Comparison of ENCODE assay signal across 12 mouse cellular contexts in genomic region chr3:121418251-121418601, GRCm38 (mm10). TPM values are rescaled to one million over a fixed set of nuclear protein-coding genes. Genes with fewer than 3 reads are reported as not detected.
DNase-seq lines count a peak whose midpoint lies in the region; ATAC-seq and TF ChIP-seq lines count a peak whose summit lies in the region.
"Had no signal": no experiment of that assay in that cellular context is flagged by ENCODE, and none has a peak within 500 bp of the region (broad histone marks: within the 10 kb centered on the region; RNA-seq: fewer than 3 reads in every experiment).

No protein-coding gene starts in this region.

- H3K9me3 ChIP-seq in forebrain, embryonic 11.5 days (ENCODE audit: control insufficient read depth, low read length): no peaks in the 10 kb centered on the region
- no peaks in the 10 kb centered on the region for H3K9me3 ChIP-seq in forebrain, postnatal 0 days (ENCODE audit: low read length)
- no peaks in the 10 kb centered on the region for H3K9me3 ChIP-seq in hindbrain, embryonic 10.5 days
- no peaks in the 10 kb centered on the region for H3K9me3 ChIP-seq in hindbrain, embryonic 14.5 days (ENCODE audit: control insufficient read depth, low read length)
- H3K9me3 ChIP-seq in midbrain, embryonic 14.5 days (ENCODE audit: control insufficient read depth, low read length): no peaks in the 10 kb centered on the region
- H3K9me3 ChIP-seq in midbrain, embryonic 16.5 days (replicated peaks; ENCODE audit: control insufficient read depth, low read length, poor library complexity, severe bottlenecking): no peaks in the 10 kb centered on the region
- no peaks in the 10 kb centered on the region for H3K9me3 ChIP-seq in limb, embryonic 15.5 days

- no peaks in the 10 kb centered on the region for H3K36me3 ChIP-seq in forebrain, embryonic 11.5 days (ENCODE audit: control insufficient read depth, insufficient read depth, low read length)
- no peaks in the 10 kb centered on the region for H3K36me3 ChIP-seq in forebrain, postnatal 0 days (ENCODE audit: insufficient read depth)
- no peaks in the 10 kb centered on the region for H3K36me3 ChIP-seq in hindbrain, embryonic 10.5 days
- H3K36me3 ChIP-seq in hindbrain, embryonic 14.5 days (replicated peaks; ENCODE audit: control insufficient read depth, insufficient read depth): no peaks in the 10 kb centered on the region
- H3K36me3 ChIP-seq in midbrain, embryonic 14.5 days (ENCODE audit: control insufficient read depth, insufficient read depth, low read length): no peaks in the 10 kb centered on the region
- H3K36me3 ChIP-seq in midbrain, embryonic 16.5 days (ENCODE audit: control insufficient read depth, insufficient read depth, low read length): no peaks in the 10 kb centered on the region
- no peaks in the 10 kb centered on the region for H3K36me3 ChIP-seq in limb, embryonic 15.5 days

- 4% methylated on average over 6 of the region's 6 CpGs for WGBS in forebrain, embryonic 11.5 days
- 18% methylated on average over 6 of the region's 6 CpGs for whole genome bisulfite sequencing in forebrain, postnatal 0 days
- WGBS in hindbrain, embryonic 10.5 days: 17% methylated on average over 6 of the region's 6 CpGs
- 10% methylated on average over 6 of the region's 6 CpGs for WGBS in hindbrain, embryonic 14.5 days
- WGBS in midbrain, embryonic 14.5 days: 12% methylated on average over 6 of the region's 6 CpGs
- WGBS in midbrain, embryonic 16.5 days: 18% methylated on average over 6 of the region's 6 CpGs
- WGBS in limb, embryonic 15.5 days: 66% methylated on average over 6 of the region's 6 CpGs

- no peak for DNase-seq in forebrain, embryonic 11.5 days (ENCODE audit: low spot score)
- no peak for DNase-seq in forebrain, postnatal 0 days
- peak; percentile 34 for DNase-seq in hindbrain, embryonic 10.5 days (ENCODE audit: low spot score)
- DNase-seq in hindbrain, embryonic 14.5 days (ENCODE audit: low spot score): no peak
- peak; percentile 17 for DNase-seq in midbrain, embryonic 14.5 days
- DNase-seq: adrenal gland, adult 8-10 months; lung, embryonic 14.5 days had no signal

- H3K9ac ChIP-seq in forebrain, embryonic 11.5 days (ENCODE audit: low read length): no peak overlapping the region
- no peak overlapping the region for H3K9ac ChIP-seq in forebrain, postnatal 0 days
- no peak overlapping the region for H3K9ac ChIP-seq in hindbrain, embryonic 14.5 days
- H3K9ac ChIP-seq in midbrain, embryonic 14.5 days (replicated peaks; ENCODE audit: low read length): no peak overlapping the region
- H3K9ac ChIP-seq in midbrain, embryonic 16.5 days (ENCODE audit: low read depth, low read length): no peak overlapping the region
- no peak overlapping the region for H3K9ac ChIP-seq in limb, embryonic 15.5 days
- H3K9ac ChIP-seq: lung, embryonic 14.5 days had no signal

- ATAC-seq in forebrain, embryonic 11.5 days (replicated peaks; ENCODE audit: low FRiP score): peak; percentile 25; the same call in 1 of the 2 replicates
- ATAC-seq in forebrain, postnatal 0 days: no peak
- ATAC-seq in hindbrain, embryonic 14.5 days (ENCODE audit: low FRiP score): no peak
- no peak for ATAC-seq in midbrain, embryonic 14.5 days (ENCODE audit: low FRiP score, low TSS enrichment)
- no peak for ATAC-seq in midbrain, embryonic 16.5 days
- ATAC-seq in limb, embryonic 15.5 days (ENCODE audit: insufficient number of reproducible peaks, low FRiP score, low TSS enrichment, low read depth): no peak
- ATAC-seq in frontal cortex, adult (ENCODE audit: low TSS enrichment): no peak
- ATAC-seq: hindbrain, postnatal 0 days had no signal

- H3K4me1 ChIP-seq in forebrain, embryonic 11.5 days (replicated peaks; ENCODE audit: control insufficient read depth, insufficient read depth, low read length): peaks cover 5% of the 10 kb centered on the region; the same call in 1 of the 2 replicates
- no peaks in the 10 kb centered on the region for H3K4me1 ChIP-seq in forebrain, postnatal 0 days (ENCODE audit: insufficient read depth)
- H3K4me1 ChIP-seq in hindbrain, embryonic 10.5 days (replicated peaks): peaks cover 26% of the 10 kb centered on the region
- H3K4me1 ChIP-seq in hindbrain, embryonic 14.5 days (replicated peaks; ENCODE audit: control insufficient read depth, insufficient read depth, low read length): no peaks in the 10 kb centered on the region
- 0 out of 2 replicates have a peak, but pooled peaks cover 3% of the 10 kb centered on the region for H3K4me1 ChIP-seq in midbrain, embryonic 14.5 days (ENCODE audit: control insufficient read depth, insufficient read depth, low read length)
- no peaks in the 10 kb centered on the region for H3K4me1 ChIP-seq in midbrain, embryonic 16.5 days (ENCODE audit: control insufficient read depth, insufficient read depth, low read length)
- H3K4me1 ChIP-seq in limb, embryonic 15.5 days: peaks cover 12% of the 10 kb centered on the region

- H3K27ac ChIP-seq in forebrain, embryonic 11.5 days (ENCODE audit: low read depth, low read length): no peak overlapping the region
- H3K27ac ChIP-seq in forebrain, postnatal 0 days (ENCODE audit: low read depth, low read length): no peak overlapping the region
- H3K27ac ChIP-seq in hindbrain, embryonic 10.5 days: 0 out of 2 replicates have a peak overlapping the region, but pooled peaks have one; percentile 14
- H3K27ac ChIP-seq in hindbrain, embryonic 14.5 days: no peak overlapping the region
- no peak overlapping the region for H3K27ac ChIP-seq in midbrain, embryonic 14.5 days (replicated peaks; ENCODE audit: low read depth, low read length)
- H3K27ac ChIP-seq in midbrain, embryonic 16.5 days (ENCODE audit: low read length): no peak overlapping the region
- H3K27ac ChIP-seq in limb, embryonic 15.5 days: peak overlapping the region; percentile 28; the same call in 1 of the 2 replicates
- H3K27ac ChIP-seq: hindbrain, postnatal 0 days; layer of hippocampus, adult 2 months had no signal

- H3K4me3 ChIP-seq in forebrain, embryonic 11.5 days (ENCODE audit: low read depth, low read length): no peak overlapping the region
- no peak overlapping the region for H3K4me3 ChIP-seq in forebrain, postnatal 0 days (ENCODE audit: low read depth, low read length)
- H3K4me3 ChIP-seq in hindbrain, embryonic 10.5 days: no peak overlapping the region
- H3K4me3 ChIP-seq in hindbrain, embryonic 14.5 days (replicated peaks; ENCODE audit: low read length): no peak overlapping the region
- H3K4me3 ChIP-seq in midbrain, embryonic 14.5 days (replicated peaks; ENCODE audit: low read depth, low read length): no peak overlapping the region
- no peak overlapping the region for H3K4me3 ChIP-seq in midbrain, embryonic 16.5 days (ENCODE audit: low read depth, low read length)
- H3K4me3 ChIP-seq in limb, embryonic 15.5 days: no peak overlapping the region
- H3K4me3 ChIP-seq: layer of hippocampus, adult 2 months had no signal

- H3K4me2 ChIP-seq in forebrain, embryonic 11.5 days (ENCODE audit: low read depth, low read length, severe bottlenecking): no peak overlapping the region
- H3K4me2 ChIP-seq in forebrain, postnatal 0 days (ENCODE audit: low read depth): no peak overlapping the region
- H3K4me2 ChIP-seq in hindbrain, embryonic 14.5 days (replicated peaks): no peak overlapping the region
- H3K4me2 ChIP-seq in midbrain, embryonic 14.5 days (ENCODE audit: low read length): no peak overlapping the region
- no peak overlapping the region for H3K4me2 ChIP-seq in midbrain, embryonic 16.5 days (ENCODE audit: low read length)
- no peak overlapping the region for H3K4me2 ChIP-seq in limb, embryonic 15.5 days
- H3K4me2 ChIP-seq: lung, embryonic 14.5 days had no signal

- H3K27me3 ChIP-seq in forebrain, embryonic 11.5 days (ENCODE audit: control insufficient read depth, insufficient read depth, low read length): no peaks in the 10 kb centered on the region
- H3K27me3 ChIP-seq in forebrain, postnatal 0 days (ENCODE audit: insufficient read depth, low read length): no peaks in the 10 kb centered on the region
- H3K27me3 ChIP-seq in hindbrain, embryonic 10.5 days (ENCODE audit: insufficient read depth, poor library complexity, severe bottlenecking): no peaks in the 10 kb centered on the region
- no peaks in the 10 kb centered on the region for H3K27me3 ChIP-seq in hindbrain, embryonic 14.5 days (ENCODE audit: control insufficient read depth, insufficient read depth, low read length)
- H3K27me3 ChIP-seq in midbrain, embryonic 14.5 days (ENCODE audit: control insufficient read depth, insufficient read depth, low read length): no peaks in the 10 kb centered on the region
- no peaks in the 10 kb centered on the region for H3K27me3 ChIP-seq in midbrain, embryonic 16.5 days (ENCODE audit: control insufficient read depth, insufficient read depth, low read depth, low read length)
- no peaks in the 10 kb centered on the region for H3K27me3 ChIP-seq in limb, embryonic 15.5 days

- no peak for TF ChIP-seq CTCF in forebrain, postnatal 0 days (IDR thresholded peaks at IDR 0.05; ENCODE audit: low read depth)

RNA-seq across cellular contexts. Expression of gene Cnn3, which starts 8.1 kb away (rescaled TPM):
- 954 and 974 TPM in 2 replicates for polyA plus RNA-seq in forebrain, embryonic 11.5 days (2014; fragmentation: Nextera tagmentation; extraction: Ambion mirVana)
- 128 and 150 TPM in 2 replicates for total RNA-seq in forebrain, postnatal 0 days (2014; rRNA removed)
- 307 and 319 TPM in 2 replicates for polyA plus RNA-seq in forebrain, postnatal 0 days (2015; fragmentation: Nextera tagmentation; extraction: Ambion mirVana)
- polyA plus RNA-seq in hindbrain, embryonic 10.5 days (2016; fragmentation: Nextera tagmentation; extraction: Ambion mirVana): 918 and 954 TPM in 2 replicates
- polyA plus RNA-seq in hindbrain, embryonic 14.5 days (2014; fragmentation: Nextera tagmentation; extraction: Ambion mirVana): 436 and 444 TPM in 2 replicates
- polyA plus RNA-seq in midbrain, embryonic 14.5 days (2014; fragmentation: Nextera tagmentation; extraction: Ambion mirVana): 417 and 560 TPM in 2 replicates
- 311 and 357 TPM in 2 replicates for polyA plus RNA-seq in midbrain, embryonic 16.5 days (2015; fragmentation: Nextera tagmentation; extraction: Ambion mirVana)
- polyA plus RNA-seq in limb, embryonic 15.5 days (2015; fragmentation: Nextera tagmentation; extraction: Ambion mirVana): 720 and 793 TPM in 2 replicates

Comparison
In these comparisons a context has a peak if more than half of its experiments do, and no peak if none do; other contexts are left out.
1. DNase-seq: peak in hindbrain, embryonic 10.5 days (single experiment) and midbrain, embryonic 14.5 days (single experiment); none in forebrain, embryonic 11.5 days (single experiment), forebrain, postnatal 0 days (single experiment) and hindbrain, embryonic 14.5 days (single experiment).
2. H3K27ac ChIP-seq: peak in hindbrain, embryonic 10.5 days (single experiment) and limb, embryonic 15.5 days (single experiment); none in forebrain, embryonic 11.5 days (single experiment), forebrain, postnatal 0 days (single experiment), hindbrain, embryonic 14.5 days (single experiment), midbrain, embryonic 14.5 days (single experiment) and midbrain, embryonic 16.5 days (single experiment).